Mouse (Mus musculus): Measurements from ENCODE around the gene Emilin3.

Gene Emilin3

DNA sequence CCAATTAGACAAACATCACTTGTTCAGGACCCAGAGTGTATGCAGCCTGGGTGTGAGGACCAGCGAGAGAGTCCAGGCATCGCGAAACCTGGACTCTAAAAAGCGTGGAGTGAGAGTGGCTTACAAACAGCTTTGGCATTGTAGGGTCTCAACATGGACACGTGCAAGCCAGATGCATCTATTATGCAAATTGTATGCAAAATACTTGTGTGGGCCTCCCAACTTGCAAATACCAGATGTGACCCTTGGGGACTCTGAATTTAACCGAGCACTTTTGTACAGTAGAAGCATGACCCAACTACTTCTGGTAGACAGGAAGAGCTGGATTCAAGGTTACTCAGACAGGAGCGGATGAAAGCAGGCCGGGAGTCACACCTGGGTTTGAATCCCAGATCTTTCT is 4.6 kb upstream of the Emilin3 start:
- no peak for DNase-seq (ENCODE audit: low spot score in 2 of 2)

DNA sequence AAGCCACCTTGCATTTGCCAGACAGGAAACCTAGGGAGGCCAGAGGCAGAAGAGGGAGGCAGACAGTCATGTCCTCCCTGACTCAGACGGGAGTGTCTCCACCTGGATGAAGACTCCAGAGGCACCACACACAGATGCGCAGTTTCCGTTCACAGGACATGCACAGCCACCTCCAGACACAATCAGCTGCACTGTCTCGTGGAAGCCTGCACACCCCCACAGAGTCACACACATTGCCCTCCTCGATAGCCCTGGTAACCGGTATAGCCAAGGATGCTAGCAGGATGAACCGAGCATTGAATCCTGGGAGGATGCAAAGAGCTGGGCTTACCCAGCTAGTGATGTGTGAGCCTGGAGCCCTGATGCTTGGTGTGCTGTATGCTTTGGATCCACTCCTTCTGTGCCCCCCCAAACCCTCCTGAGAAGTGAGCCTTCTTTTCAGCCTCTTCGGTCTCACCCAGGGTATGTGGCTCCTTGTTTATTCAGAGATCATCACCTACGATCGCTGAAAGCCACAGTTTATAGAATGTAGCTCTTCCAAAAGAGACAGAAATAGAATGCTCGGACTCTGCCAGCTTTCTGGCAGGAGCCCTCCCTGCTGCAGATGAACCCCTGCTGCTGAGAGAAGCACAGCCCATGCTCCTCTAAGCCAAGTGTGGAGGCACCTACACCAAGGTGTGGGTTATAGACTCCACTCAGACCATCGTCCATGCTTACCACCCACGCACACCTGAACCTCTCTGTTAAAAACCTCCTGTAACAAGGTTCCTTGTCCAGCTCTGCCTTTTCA is 3.9 kb upstream of the Emilin3 start:
- DNase-seq (ENCODE audit: low spot score in 2 of 2) = no peak

DNA sequence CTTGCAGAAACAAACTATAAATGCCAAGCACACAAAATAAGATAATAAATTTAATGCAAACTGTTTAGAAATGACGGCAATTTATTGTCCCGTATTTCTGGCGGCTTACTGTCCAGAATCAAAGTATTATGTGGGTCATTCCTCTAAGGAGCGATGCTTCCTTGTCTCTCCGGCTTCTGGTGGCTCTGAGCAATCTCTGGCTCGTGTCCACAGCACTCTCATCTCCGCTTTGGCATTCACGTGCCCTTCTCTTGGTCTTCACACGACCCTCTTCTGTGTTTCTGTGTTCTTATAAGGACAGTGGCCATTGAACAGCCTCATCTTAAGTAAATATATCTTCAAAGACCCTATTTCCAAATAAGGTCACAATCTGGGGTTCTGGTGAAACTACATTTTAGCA is 2.5 kb upstream of the Emilin3 start:
- DNase-seq (ENCODE audit: low spot score in 2 of 2) = no peak

DNA sequence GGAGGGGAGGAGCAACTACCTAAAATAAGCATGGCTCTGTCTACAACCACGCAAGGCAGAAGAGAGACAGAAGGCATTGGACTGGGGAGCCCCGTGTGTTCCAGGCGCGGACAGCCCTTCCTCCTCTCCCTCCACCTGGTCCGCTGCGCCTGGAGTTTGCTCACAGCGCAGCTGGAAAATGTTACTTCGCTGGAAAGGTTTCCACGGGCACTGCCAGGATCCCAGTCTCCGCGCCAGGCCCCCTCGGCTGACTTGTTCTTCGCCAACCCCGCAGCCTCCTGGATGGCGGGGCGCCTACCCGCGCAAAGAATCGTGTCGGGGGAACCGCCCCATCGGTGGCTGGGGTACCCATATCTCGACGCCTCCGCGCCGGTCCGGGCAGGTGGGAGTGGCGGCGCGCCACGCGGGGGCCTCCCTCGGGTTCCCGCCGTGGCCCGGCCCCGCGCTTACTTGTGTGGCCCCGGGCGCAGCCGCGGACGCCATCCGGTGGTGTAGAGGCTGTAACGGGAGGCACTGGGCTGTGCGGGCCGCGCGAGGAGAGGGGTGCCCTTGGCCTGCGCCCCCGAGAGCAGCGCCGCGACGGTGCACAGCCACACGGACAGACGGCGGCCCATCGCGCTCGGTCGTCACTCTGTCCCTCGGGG is 448 bp downstream of the Emilin3 start:
- DNase-seq (ENCODE audit: low spot score in 2 of 2) = no peak

DNA sequence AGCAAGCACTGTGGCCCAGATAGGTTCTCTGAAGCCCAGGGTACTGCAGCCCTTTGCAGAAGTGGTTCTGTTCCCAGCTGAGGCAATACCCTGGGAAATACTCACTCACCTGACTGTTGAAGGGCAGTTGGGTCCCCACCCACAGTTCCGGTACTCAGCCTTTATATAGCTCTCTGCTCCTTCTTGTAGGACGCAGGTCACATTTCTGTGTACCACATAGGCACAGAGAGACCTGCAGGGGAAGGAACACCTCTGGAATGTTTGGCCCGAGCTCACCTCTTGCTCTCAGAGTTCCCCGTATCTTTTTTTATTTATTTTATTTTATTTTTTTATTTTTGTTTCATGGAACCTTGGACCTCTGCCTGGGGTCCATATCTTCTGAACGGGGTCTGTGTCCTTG is 1.5 kb downstream of the Emilin3 start:
- DNase-seq (ENCODE audit: low spot score in 2 of 2) = no peak

DNA sequence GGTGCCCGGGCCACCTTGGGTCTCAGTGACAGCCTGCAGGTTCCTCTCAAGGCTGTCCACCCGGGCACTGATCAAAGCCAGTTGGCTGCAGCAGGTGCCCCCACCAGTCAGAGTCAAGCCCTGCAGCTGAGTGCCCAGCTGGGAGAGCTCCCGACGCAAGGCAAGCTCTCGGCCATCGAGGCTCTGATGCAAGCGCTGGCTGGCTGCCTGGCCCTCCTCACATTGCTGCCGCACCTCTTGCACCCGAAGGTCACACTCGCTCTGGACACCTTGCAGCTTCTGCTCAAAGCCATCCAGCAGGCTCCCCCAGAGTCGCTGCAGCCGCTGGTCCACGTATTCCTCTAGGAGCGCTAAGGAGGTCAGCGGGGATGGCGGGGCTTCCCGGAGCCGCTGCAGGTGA is 3.5 kb downstream of the Emilin3 start:
- no peak for DNase-seq (ENCODE audit: low spot score in 2 of 2)

DNA sequence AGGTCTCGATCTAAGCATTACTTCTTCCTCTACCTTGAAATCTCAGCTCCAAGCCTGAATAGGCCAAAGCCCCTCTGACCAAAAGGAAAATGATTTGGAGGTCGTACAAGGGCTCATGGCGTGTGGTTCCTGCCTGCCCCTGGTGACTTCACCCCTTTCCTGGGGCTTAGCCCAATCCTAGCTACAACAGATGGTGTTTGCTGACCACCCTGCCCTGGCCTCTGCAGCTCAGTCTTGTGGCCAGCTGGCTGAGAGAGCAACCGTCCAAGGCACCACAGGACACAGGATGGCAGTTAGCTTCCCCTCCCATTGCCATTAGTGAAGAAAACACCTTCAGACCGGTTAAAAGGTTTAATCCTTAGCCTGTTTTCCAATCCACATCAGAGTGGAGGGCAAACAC is 6.0 kb downstream of the Emilin3 start:
- DNase-seq (ENCODE audit: low spot score in 2 of 2) = no peak

DNA sequence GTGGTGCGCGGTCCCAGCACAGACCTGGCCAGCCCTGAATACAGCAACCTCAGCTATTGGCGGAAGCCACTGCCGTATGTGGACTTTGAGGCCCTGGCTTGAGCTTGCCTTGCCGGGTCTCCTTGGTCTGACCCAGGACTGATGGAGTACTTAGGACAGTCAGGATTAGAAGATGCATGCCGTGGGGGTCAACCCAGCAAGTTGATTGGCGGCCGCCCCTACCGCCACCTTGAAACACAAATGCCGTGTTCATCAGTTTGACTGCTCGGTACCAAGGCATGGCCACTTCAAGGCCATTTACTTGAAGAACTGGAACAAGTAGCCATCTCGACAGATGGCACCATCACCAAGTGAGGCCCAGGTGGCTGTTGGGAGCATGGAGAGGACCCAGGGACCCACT is 6.8 kb downstream of the Emilin3 start:
- DNase-seq (ENCODE audit: low spot score in 2 of 2) = no peak

DNA sequence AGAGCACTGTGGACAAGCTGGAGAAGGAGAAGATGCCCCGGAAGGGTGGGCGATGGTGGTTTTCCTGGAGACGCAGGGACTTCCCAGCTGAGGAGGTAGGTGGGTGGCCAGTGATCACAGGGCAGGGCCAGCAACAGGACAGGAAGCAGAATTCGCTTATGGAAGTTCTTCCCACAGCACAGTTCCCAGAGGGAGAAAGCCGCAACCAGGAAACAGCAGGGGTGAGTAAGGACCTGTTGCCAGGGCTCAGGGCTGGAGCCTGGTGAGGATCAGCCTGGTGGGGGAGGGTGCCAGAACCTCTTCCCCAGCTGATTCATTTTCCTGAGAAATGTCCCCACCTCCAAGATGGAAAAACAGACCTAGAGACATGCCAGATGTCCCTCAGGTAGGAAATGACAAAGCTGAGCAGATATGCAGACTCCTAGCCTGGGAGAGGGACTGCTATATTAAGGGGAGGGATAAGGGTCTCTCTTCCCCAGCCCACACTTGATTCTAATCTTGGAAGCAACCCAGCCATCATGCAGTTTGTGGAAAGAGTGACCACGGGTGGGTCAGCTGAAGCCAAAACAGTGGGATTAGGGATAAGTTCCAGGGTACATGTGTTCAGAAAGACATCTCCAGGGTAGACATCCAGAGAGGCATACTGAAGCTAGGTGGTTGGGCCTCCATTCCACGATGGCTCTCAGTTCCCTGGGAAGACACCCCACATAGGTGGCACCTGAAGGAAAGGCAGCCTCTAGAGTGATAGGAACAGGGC is 10.3 kb downstream of the Emilin3 start:
- no peak for DNase-seq (ENCODE audit: low spot score in 2 of 2)

DNA sequence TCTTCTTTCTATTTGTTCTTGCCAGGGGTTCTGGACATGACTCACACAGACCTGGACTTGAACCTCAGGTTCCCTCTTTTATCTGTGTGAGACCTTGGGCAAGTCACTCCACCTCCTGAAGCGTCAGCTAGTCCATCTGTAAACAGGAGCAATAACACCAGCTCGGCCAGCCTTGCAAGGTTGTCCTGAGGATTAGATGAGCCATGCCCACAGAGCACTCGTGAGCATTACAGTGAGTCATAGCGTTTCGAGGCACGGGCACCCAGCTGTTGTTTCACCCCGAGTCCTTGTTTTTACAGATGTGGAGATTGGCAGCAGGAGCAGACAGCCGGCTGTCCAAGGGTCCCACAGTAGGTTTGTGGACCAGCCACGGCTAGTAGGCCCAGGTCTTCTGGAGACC is 20.4 kb downstream of the Emilin3 start:
- no peak for DNase-seq (ENCODE audit: low spot score in 2 of 2)

DNA sequence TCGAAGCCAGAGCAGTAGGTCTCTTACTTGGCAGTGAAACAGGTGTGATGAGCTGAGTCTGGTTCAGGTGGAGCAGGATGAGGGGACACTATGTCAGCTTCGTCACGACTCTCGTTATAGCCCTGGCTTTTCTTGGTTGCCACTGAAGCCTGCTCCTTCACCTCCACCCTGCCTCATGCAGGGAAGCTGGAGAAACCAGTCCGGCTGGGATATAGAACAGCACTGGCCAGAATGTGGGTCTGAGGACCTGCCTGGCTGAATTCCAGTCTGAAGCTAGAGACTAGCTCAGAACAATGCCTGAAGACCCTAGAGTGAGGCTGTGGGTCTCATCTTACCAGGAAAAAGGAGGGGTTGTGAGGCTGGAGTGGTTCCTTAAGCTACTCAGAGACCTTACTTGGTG is 21.1 kb downstream of the Emilin3 start:
- DNase-seq (ENCODE audit: low spot score in 2 of 2) = no peak

DNA sequence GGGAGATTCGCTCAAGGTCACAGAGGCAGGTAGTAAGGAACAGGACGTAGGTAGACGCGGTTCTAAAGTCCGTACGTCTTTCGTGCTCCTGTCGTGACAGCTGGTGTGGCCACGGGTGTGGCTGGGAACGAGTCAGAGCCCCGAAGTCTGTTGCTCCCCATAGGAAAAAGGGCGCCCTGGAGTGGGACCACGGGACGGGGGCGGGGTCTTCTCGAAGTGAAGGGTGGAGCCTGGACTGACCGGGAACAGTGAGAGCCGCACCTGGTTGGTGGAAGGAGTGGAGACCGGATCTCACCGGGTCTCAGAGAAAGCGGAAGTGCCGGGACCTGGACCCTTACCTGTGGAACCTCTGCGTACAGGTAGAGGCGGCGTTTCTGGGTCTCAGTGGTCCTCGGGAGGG is 24.3 kb downstream of the Emilin3 start:
- no peak for DNase-seq (ENCODE audit: low spot score in 2 of 2)

DNA sequence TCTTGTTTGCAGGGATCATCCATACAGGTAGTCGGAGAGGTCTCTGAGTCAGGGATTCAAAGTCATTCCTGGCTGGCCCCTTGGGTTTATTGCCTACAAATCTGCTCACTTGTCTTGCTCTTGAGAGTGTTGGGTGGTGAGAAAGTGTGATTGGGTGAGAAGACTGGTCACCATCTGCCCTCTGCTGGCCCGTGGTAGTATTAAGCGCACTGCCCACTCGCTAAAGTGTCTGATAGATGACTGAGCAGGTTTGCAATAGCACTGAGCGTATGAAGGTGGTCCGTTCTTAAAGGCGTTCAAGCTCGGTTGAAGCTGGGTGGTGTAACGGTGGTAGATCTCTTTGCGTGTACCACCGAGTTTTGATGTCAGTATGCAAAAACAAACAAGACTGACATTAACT is 24.8 kb downstream of the Emilin3 start:
- DNase-seq (ENCODE audit: low spot score in 2 of 2) = peak; percentile 55 to 77

DNA sequence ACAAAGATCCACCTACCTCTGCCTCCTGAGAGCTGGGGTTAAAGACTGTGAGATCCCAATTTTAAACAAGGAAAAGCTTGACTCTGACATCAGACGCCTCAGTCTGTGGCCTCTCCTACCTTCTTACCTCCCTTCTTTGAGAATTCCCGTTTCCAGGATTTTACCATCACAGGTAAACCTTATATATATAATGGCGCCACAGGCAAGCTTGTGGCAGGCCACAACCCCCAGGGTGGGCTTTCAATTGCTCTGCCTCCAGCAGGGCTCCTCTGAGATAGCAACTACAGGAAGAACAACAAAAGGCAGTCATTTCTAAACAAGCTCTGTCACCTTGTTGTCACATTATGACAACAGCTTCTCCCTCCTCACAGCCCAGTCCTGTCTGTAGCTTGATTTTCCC is 25.9 kb downstream of the Emilin3 start:
- DNase-seq (ENCODE audit: low spot score in 2 of 2) = no peak

DNA sequence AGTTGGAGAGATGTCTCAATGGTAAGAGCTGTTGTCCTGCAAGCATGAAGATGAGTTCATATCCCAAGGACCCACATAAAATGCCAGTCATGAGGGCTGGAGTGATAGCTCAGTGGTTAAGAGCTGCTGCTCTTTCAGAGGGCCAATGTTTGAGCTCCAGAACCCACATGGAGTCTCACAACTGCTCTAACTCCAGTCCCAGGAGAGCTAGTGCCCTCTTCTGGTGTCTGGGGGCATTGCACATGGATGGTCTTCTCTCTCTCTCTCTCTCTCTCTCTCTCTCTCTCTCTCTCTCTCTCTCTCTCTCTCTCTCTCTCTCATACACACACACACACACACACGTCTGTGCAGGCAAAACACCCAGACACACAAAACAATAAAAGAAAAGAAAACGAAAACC is 27.3 kb downstream of the Emilin3 start:
- DNase-seq (ENCODE audit: low spot score in 2 of 2) = no peak

DNA sequence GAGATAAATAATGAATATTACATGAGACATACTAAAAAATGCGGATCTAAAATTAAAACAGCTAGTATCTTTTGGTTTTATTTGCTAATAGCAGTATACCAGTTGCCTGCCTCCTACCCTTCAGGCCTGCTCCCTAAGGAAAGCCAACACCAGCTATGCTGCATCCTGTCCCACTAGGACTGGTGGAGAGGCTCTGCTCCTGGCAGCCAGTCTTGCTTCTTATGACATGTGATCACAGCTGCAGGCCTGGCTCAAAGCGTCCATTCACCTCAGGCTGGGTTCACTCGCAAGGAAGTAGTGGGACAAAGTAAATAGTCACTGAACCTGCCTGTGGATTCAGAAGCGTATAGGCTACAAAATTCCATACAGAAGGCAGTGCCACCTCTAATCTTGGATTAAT is 28.2 kb downstream of the Emilin3 start:
- DNase-seq (ENCODE audit: low spot score in 2 of 2) = no peak

DNA sequence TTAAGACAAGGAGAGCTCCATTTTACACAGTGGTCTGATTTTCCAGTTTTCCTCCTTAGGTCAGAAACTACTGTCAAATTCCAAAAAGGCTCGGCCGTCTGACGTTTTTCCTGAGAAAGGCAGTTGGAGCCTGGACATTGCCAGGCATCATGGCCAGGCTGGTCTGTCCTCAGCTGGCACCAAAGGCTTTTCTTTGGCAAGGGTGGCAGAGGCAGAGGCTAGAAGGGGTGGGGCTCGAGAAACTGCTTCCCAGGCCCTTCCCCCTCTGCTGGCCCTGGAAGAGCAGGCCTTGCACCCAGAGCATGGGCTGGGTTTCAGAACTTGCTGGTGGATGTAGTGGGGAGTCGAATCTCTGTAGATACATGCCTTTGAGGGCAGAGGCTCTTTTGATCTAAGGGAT is 29.7 kb downstream of the Emilin3 start:
- no peak for DNase-seq (ENCODE audit: low spot score in 2 of 2)

DNA sequence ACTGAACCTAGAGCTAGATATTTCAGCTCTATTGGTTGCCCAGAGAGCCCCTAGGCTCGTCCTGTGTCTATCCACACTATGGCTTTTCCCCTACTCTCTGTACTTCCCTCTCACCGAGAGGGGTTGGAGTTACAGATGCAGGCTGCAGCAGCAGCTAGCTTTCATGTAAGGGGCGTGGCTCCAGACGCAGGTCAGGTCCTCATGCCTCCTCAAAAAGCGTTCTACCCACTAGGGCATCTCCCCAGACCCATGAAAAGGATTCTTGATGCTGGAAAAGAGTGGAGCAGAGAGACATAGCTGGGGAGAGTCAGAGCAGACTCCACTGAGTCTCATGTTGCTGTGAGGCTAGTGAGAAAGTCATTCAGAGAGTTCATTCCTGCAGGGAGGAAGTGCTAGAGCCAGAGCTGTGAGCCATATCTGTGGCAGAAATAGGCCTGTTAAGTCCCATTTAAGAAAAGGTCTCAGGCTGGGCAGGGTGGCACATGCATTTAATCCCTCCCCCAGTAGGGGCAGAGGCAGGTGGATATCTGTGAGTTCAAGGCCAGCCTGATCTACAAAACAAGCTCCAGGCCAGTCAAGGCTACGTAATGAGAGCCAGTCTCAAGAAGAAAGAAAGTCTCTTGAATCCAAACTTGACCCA is 30.5 kb downstream of the Emilin3 start:
- no peak for DNase-seq (ENCODE audit: low spot score in 2 of 2)

DNA sequence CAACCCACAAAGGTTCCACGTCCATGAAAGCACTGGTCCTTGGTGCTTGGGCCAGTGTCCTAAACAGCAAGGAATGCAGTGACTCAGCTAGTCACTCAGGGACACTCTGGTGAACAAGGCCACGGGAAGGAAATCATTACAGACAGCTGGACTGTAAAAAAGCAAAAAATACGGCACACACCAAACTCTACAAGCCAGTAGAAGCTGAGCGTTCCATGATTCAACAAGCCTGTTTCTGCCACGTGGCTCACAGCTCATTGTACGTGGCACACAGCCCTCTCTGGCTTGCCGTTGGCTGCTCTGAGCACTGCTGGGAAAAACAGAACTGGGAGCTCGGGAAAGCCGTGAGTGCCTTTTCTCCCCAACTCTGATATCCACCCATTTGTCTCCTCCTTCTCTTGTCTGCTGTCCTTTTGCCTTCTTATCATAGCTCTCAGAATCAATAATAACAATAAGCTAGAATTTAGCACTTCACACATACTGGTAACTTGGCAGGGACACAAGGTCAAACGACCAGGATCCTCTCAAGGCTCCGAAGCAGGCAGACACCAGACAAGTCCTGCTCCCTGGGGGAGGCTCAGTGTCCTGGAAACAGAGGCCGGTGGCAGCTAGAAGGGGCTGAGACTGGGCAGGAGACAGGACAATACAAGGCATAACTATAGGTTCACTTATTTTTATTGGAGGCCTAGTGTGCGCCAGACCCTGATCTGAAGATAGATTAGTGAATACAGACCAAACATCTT is 31.5 kb downstream of the Emilin3 start, which contains the start of gene Lpin3:
Gene Lpin3, plus strand, starts transcription at position 218 of the 743 bp plus-strand sequence.
- DNase-seq (ENCODE audit: low spot score in 2 of 2) = no peak

DNA sequence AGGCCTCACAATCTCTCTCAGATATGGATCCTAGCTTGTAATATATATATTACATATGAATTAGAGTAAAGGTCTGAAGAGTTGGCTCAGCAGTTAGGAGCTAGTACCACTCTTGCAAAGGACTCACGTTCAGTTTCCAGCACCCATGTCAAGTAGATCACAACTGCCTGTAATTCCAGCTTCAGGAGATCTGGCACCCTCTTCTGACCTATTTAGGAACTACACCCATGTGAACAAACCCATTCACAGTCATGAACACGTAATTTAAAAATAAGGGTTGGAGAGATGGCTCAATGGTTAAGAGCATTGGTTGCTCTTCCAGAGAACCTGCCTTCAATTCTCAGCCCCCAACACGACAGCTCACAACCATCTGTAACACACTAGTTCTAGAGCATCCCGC is 36.0 kb downstream of the Emilin3 start:
- DNase-seq (ENCODE audit: low spot score in 2 of 2) = no peak

DNA sequence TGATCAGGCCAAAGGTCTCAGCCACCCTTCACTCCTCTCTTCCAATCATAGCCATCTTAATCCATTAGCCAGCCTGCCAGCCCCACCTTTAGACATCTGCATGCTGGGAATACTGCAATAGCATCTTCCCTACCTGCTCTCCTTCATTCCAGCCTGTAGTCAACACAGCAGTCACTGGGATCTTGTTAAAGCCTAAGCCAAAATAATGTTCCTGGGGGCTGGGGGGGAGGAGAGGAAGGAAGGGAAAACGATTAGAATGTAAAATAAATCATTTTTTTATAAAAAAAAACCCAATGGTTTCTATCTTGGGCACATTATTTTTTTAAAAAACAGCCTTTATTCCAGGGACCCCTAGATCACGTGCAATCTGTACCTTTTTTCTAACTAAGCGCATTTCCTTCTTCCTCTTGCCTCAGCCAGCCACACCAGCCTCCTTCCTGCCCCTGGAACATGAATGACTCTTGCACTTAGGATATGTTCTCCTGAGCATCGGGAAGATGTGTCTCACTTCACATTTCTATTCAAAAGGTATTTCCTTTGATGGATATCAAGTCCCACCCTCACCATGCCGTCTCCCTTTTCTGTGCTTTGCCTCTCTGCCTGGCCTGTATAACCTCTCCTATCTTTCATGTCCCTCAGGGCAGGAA is 37.8 kb downstream of the Emilin3 start:
- no peak for DNase-seq (ENCODE audit: low spot score in 2 of 2)
